In the genomic region with DNA sequence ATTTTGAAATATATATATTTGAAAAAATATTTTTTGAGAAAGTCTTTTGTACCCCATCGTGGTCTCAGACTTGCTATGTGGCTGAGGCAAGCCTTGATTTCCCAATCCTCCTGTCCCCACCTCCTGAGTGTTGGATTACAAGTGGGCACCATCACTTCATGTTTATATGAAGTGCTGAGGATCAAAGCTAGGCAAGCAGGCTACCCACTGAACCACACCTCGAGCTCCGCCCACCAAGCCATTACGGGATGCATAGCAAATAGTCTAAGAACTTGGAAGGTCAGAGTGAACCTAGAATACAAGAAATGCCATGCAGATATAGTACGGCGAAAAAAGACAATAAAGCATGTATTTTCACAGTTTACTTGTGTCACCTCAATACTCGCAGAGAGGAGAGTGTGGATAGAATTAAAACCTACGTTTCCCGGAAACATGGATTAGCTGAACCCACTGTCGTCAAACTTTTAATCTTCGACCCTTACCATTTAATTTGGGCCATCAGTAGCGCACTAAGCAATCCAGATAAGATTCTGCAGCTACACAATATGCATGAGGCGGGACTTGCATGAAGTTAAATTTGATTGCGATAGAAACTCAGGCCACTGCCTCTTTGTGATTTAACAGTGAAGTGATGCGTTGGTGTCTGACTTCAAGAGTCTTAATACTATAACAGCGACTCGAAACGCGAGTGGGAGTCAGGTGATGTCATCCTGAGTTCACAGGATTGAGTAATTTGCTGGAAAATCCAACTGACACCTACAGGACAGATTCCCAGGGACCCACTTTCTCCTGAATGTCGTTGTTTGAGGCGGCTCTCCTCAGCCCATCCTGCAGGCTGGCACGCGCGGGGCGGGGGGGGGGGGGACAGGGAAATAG, we compare ENCODE assay signal across 8 mouse cellular contexts. TPM values are rescaled to one million over a fixed set of nuclear protein-coding genes. Genes with fewer than 3 reads are reported as not detected.
DNase-seq lines count a peak whose midpoint lies in the region; ATAC-seq lines count a peak whose summit lies in the region.

No protein-coding gene starts in this region.

- H3K27ac ChIP-seq in neural tube, embryonic 11.5 days (ENCODE audit: low read depth, low read length) = no peak overlapping the region
- no peak overlapping the region for H3K27ac ChIP-seq in liver, embryonic 16.5 days (ENCODE audit: low read length)
- H3K27ac ChIP-seq in stomach, embryonic 15.5 days = no peak overlapping the region

- H3K4me2 ChIP-seq in neural tube, embryonic 11.5 days (ENCODE audit: low read depth) = peak overlapping the region; percentile 71
- peak overlapping the region; percentile 82 for H3K4me2 ChIP-seq in liver, embryonic 16.5 days (ENCODE audit: low read depth, low read length)
- peak overlapping the region; percentile 85 for H3K4me2 ChIP-seq in stomach, embryonic 15.5 days

- no peaks in the 10 kb centered on the region; the same call in 1 of the 2 replicates for H3K27me3 ChIP-seq in neural tube, embryonic 11.5 days (ENCODE audit: control insufficient read depth, insufficient read depth, low read length)
- H3K27me3 ChIP-seq in liver, embryonic 16.5 days (ENCODE audit: control insufficient read depth, insufficient read depth, low read depth, low read length) = peaks cover 53% of the 10 kb centered on the region
- H3K27me3 ChIP-seq in stomach, embryonic 15.5 days (replicated peaks) = no peaks in the 10 kb centered on the region

- H3K4me1 ChIP-seq in neural tube, embryonic 11.5 days (ENCODE audit: control insufficient read depth, insufficient read depth, low read length) = no peaks in the 10 kb centered on the region
- no peaks in the 10 kb centered on the region; the same call in 1 of the 2 replicates for H3K4me1 ChIP-seq in liver, embryonic 16.5 days (ENCODE audit: control insufficient read depth, low read depth, low read length)
- H3K4me1 ChIP-seq in stomach, embryonic 15.5 days = peaks cover 23% of the 10 kb centered on the region

- no peaks in the 10 kb centered on the region for H3K9me3 ChIP-seq in neural tube, embryonic 11.5 days (ENCODE audit: control insufficient read depth, low read length)
- no peaks in the 10 kb centered on the region for H3K9me3 ChIP-seq in liver, embryonic 16.5 days (replicated peaks; ENCODE audit: control insufficient read depth, low read length)
- no peaks in the 10 kb centered on the region for H3K9me3 ChIP-seq in stomach, embryonic 15.5 days

- peak; percentile 32 for DNase-seq in adrenal gland, adult 2 months
- DNase-seq in adrenal gland, postnatal 36 days = no peak
- DNase-seq in neural tube, embryonic 11.5 days (ENCODE audit: low spot score) = no peak
- no peak for DNase-seq in neural tube, embryonic 10.5 days (ENCODE audit: extremely low spot score, low spot score)
- no peak for DNase-seq in thymus, postnatal 36 days
- DNase-seq in layer of hippocampus, postnatal 10 days (ENCODE audit: low spot score in 2 of 2) = no peak

- H3K9ac ChIP-seq in neural tube, embryonic 11.5 days (ENCODE audit: low read length) = peak overlapping the region; percentile 96; the same call in 1 of the 2 replicates
- H3K9ac ChIP-seq in liver, embryonic 16.5 days (ENCODE audit: low read depth, low read length) = no peak overlapping the region; the same call in 1 of the 2 replicates
- no peak overlapping the region for H3K9ac ChIP-seq in stomach, embryonic 15.5 days

- peak overlapping the region; percentile 87 for H3K4me3 ChIP-seq in neural tube, embryonic 11.5 days (ENCODE audit: low read depth, low read length)
- peak overlapping the region; percentile 71 for H3K4me3 ChIP-seq in liver, embryonic 16.5 days (ENCODE audit: low read depth, low read length)
- H3K4me3 ChIP-seq in stomach, embryonic 15.5 days (replicated peaks) = peak overlapping the region; percentile 92

- no peak for ATAC-seq in neural tube, embryonic 11.5 days (ENCODE audit: insufficient read depth, low FRiP score, low TSS enrichment)
- ATAC-seq in liver, embryonic 16.5 days (ENCODE audit: low read depth) = no peak
- no peak for ATAC-seq in stomach, embryonic 15.5 days (ENCODE audit: insufficient read depth, low FRiP score, low read depth)

- H3K36me3 ChIP-seq in neural tube, embryonic 11.5 days (ENCODE audit: control insufficient read depth, insufficient read depth, low read length) = no peaks in the 10 kb centered on the region
- no peaks in the 10 kb centered on the region for H3K36me3 ChIP-seq in liver, embryonic 16.5 days (ENCODE audit: control insufficient read depth, insufficient read depth)
- no peaks in the 10 kb centered on the region for H3K36me3 ChIP-seq in stomach, embryonic 15.5 days

- 13% methylated on average over 23 of the region's 25 CpGs for WGBS in neural tube, embryonic 11.5 days
- WGBS in liver, embryonic 16.5 days (ENCODE audit: insufficient replicate concordance) = 13% methylated on average over 23 of the region's 25 CpGs
- WGBS in stomach, embryonic 15.5 days = 11% methylated on average over 24 of the region's 25 CpGs

RNA-seq across cellular contexts. Expression of a gene that starts 0.7 kb away (rescaled TPM):
- total RNA-seq in adrenal gland, adult 2 months (2021) = 10 to 100 TPM; 44.3 to 45.1 TPM
- polyA plus RNA-seq in adrenal gland, adult 2 months (2012; rRNA removed) = 19.1 and 19.5 TPM in 2 replicates
- 10 to 100 TPM; 40.6 to 46.1 TPM for total RNA-seq in adrenal gland, postnatal 36 days (2021)
- polyA plus RNA-seq in neural tube, embryonic 11.5 days (2014; fragmentation: Nextera tagmentation; extraction: Ambion mirVana) = 61.4 and 63.3 TPM in 2 replicates
- 6.1 TPM in 2 replicates for polyA plus RNA-seq in liver, embryonic 16.5 days (2015; fragmentation: Nextera tagmentation; extraction: Ambion mirVana)
- 49.2 and 53.1 TPM in 2 replicates for polyA plus RNA-seq in stomach, embryonic 15.5 days (2015; fragmentation: Nextera tagmentation; extraction: Ambion mirVana)
- total RNA-seq in layer of hippocampus, postnatal 10 days (2021) = 10 to 100 TPM; 29.2 to 29.4 TPM
